Mouse (Mus musculus) urinary bladder, postnatal 10 days (tissue): ENCODE measurements at regions not wholly inside any gene's neighbourhood (a gene's known extent, or its start where the extent isn't known, plus 50 kb on each side); places are given as distances from the start of the nearest gene placed in this dataset.

Experiments
- DNase-seq: peaks from one replicate; pipeline ENCODE4 v3.0.0; 2022; ENCODE audit warnings: low spot score

GRCm38 (mm10) chr4:55812846-55813245 lies 280.6 kb upstream of the Klf4 start:
- DNase-seq, result no peak

DNA sequence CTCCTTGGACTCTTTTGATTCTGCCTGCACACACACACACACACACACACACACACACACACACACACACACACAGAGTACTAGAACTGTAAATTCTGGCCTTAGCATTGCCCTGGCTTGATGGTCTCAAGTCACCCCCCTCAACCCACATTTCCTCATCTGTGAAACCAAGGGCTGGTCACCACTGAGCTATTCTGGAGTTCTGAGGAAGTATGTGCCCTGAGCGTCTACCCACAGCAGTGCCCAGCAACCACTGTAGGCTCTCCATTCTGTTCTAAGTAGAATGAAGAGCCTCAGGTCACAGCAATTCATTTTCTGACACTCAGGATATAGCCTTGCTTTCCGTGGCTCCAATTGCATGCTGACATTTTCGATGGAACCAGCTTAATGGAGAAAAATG lies 279.4 kb upstream of the Klf4 start:
- DNase-seq, result no peak

DNA sequence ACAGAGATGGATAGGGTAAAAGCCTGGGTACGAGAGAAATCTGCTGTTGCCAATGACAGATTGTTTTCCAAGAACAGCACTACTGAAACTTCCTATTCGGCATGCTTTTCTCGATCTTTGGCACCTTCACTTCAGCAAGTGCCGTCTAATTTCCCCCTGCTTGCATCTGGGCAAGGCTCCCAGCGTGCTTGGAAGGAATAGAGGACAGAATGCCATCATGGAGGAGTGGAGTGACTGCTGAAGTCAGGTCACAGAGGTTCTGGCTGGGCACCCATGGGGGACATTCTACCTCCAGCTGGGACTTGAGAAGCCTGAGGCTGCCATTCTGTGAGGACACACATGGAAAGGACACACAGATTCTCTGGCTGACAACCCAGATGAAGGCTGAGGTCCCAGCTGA lies 276.2 kb upstream of the Klf4 start:
- no peak for DNase-seq

- no peak for DNase-seq
Observed at GRCm38 (mm10) chr4:55806799-55807198, 274.5 kb upstream of the Klf4 start.

GRCm38 (mm10) chr4:55805255-55806051 lies 273.2 kb upstream of the Klf4 start:
- no peak for DNase-seq

GRCm38 (mm10) chr4:55802101-55802500 lies 269.8 kb upstream of the Klf4 start:
- no peak for DNase-seq

GRCm38 (mm10) chr4:55798099-55798498 lies 265.8 kb upstream of the Klf4 start:
- DNase-seq, result no peak

- no peak for DNase-seq
Observed at GRCm38 (mm10) chr4:55781329-55781847, 249.1 kb upstream of the Klf4 start.

GRCm38 (mm10) chr4:55779581-55779980 lies 247.3 kb upstream of the Klf4 start:
- DNase-seq, result no peak

DNA sequence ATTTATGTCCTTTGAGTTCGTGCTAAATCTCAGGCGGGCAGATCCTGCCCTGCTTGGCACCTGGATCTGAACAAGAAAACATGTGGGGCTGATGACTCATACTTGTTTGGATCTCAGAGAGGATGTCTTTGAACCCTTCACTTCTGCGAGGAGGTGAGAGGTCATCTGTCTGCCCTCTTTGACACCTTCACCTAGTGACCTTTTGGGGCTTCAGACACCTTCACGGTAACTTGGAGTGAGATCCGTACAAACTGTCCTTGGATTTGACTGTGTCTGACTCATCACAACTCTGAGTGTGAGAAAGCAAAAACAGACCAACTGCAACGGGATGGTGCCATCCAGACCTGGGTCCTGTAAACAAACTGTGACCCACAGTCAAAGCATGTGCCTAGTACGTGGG lies 243.6 kb upstream of the Klf4 start:
- DNase-seq, result no peak

DNA sequence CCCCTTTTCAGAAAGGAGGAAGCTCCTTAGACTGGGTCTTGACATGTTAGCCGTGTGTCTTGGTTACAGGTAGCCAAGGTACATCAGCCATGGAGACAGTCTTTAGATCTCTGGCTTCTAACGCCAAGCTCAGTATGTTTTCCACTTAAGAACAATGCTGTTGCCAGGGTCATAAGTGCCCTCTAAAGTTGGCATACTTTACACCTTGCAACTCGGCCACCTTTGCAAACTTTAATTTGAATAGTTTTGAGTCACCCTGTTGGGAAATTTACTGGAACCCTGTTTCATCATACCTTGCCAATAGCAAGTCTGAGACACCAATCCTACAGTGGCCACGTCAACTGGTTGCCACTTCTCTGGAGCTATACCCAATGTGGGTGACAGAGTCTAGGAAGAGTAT lies 242.3 kb upstream of the Klf4 start:
- no peak for DNase-seq

DNA sequence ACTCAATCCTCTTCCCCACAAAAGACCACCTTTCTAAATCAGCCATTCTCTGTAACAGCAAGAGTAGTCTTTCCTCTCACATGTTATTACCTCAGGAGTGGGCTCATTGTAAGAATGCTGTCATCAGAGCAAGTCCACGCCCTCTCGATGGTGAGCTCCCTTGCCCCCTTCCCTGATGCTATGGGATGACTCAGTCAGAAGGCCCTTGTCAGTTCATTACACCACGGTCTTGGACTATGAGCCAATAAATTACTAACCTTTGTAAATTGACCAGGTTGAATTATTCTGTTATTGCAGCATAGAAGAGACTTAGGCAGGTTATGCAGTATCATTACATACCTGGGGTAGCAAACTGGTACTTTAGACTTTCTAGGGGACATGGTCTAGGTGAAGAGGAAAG lies 237.4 kb upstream of the Klf4 start:
- DNase-seq, result no peak

DNA sequence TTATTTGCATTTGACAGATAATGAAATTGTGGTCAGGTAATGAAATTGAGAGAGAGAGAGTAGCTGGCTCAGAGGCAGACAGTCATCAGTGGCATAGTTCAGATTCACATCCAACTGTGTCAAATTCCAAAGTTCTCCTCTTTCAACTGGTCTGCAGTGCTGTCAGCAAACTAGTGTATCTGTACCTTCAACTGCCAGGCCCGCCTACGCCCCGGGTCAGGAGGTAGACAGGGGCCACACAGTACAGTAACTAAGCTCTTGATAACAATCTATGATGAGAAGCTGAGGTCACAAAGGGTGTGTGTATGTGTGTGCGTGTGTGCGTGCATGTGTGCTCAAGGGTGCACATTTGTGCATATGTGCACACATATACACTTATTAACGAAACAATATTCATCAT lies 236.1 kb upstream of the Klf4 start:
- no peak for DNase-seq

DNA sequence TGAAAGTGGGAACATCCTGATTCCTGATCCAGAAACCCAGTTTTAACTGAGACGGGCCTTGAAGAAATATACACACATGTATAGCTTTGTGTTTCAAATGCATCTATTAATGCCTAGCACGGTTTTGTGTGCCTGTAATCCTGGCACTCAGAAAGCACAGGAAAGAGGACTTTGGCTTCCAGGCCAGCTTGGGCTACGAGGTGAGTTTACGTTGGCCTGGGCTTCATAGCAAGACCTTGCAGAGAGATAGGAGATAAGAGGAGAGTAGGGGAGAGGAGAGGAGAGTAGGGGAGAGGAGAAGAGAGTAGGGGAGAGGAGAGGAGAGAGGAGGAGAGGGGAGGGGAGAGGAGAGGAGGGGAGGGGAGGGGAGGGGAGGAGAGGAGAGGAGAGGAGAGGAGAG lies 234.9 kb upstream of the Klf4 start:
- DNase-seq, result no peak

- DNase-seq, result no peak
Observed at GRCm38 (mm10) chr4:55765780-55766179, 233.5 kb upstream of the Klf4 start.

GRCm38 (mm10) chr4:55763112-55763511 lies 230.8 kb upstream of the Klf4 start:
- DNase-seq, result no peak

DNA sequence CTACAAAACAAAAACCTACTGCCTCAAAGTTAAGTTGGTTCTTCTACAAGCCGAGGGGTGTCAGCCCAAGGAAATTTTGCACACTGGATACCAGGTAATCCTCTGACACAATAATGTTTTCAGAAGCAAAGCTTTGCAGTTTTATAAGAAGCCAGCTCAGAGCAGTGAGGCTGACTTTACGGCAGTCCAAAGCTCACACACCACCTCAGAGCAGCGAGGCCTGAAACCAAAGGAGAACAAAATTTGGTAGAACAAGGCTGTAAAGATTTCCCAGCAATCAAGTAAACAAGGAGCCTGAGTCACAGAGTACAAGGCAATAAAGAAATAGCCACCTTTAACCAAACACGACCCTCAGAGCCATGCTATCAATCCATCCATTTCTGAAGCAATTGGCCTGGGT lies 230.1 kb upstream of the Klf4 start:
- no peak for DNase-seq

DNA sequence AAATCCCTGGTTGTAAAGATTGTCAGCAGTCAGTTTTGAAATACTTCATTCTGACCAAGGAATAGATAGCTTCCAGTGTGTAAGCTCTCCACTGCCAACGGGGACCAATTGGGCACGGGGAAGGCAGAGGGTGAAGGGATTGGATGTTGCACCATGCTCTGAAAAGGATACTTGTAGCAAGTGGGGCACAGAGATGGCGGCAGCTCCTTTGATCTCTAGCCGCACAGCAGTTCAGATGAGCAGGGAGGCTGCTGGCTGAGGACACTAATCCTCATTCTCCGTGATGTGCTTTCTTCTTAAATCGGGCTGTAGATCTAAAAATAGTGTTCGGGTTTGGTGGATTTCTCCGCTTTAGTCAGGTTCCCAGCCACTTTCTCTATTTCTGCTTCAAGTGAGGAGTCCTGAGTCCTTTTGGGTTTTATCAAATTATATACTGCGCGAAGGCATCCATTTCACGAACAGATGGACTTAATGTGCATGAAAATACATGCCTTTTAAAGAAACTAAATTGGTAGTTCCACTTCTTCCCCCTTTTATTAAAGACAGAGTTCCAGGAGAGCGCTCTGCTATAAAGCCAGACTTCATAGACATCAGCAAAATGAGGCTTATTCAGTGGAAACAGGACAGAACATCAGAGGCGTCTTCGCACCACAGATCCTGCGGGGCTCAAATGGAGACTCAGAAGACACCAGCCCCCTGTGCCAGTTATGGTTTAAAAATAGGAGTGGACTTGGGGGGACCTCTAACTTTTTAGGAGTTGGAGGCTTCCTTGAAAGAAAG lies 225.1 kb upstream of the Klf4 start:
- no peak for DNase-seq

DNA sequence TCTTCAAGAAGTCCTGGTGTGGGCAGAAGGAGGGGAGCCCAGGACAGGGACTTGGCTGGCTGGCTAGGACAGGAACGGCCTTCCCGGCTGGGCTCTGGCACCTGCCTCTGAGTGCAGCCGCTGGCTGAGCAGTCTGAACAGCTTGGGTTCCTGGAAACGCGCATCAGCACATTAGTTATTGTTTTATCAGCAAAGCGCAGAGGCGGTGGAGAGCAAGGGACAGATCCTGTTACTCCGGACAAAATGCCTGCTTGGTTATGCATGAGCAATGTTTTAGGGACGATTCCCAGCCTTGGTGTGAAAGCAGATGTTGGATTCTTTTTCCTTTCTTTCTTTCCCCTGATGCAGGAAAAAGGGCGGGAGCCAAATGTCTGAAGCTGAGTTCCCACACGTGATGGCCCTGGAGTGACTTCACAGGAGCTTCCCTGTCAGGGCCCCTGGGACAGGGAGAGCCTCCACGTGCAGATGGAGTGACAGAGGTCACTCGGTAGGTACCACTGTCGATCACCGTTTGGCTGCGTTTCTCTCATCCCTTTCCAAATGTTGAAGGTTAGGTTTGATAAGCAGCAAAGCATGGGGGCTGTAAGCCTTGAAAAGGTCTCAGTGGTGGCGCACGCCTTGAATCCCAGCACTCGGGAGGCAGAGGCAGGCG lies 217.8 kb upstream of the Klf4 start:
- DNase-seq, result no peak

GRCm38 (mm10) chr4:55741355-55741754 lies 209.1 kb upstream of the Klf4 start:
- no peak for DNase-seq

DNA sequence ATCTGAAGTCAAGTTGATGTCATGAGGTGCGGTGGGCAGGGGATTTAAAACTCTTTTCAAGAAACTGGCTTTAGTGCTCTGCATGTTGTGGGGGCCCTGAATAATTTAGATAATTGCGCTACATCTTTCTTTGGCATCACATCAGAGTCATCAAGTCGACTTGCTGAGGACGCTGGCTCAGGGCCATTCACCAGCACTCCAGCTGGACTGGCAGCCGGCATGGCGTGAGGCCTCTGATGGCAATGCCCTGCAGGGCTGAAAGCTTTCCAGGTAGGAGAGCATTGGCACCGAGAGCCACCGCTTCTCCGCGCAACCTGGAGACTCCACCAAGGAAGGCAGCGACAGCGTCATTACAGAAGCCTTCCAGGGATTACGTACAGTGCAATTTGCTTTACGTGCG lies 207.8 kb upstream of the Klf4 start:
- DNase-seq, result no peak

DNA sequence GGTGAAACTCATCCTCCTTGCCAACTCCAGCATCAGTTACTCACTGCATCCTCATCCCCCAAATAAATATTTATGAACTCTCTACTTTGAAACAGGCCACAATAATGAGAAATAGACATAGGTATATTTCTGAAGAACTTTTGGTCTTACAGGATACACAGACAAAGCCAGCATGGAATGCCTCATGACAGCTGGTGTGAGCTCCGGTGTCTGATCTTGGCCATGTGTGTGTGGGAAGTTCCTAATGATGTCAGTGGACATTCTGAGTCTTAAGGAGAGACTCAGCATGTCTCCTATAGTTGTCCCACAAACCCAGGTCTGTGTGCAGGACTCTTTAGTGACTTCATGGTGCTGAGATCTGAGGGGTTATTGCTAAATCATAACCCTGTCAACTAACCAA lies 206.4 kb upstream of the Klf4 start:
- DNase-seq, result no peak

DNA sequence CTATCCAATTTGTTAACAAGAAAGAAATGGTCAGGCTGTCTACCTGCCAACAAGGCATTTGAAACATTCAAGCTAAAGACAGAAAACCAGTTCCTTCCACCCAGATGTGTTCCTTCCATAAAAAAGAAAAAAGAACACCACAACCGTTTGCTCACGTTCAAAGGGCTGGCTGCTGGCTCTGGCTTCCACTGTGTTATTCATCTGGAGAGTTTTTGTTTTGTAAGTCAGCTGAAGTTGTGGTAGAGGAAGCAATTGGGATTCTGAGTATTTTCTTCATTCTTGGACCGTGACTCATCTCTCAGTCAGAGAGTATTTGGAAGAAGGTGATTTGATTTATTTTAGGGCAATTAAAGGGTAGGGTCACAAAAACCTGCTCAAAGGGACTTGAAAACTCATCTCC lies 203.2 kb upstream of the Klf4 start:
- no peak for DNase-seq
